Mouse (Mus musculus) bone marrow macrophage, adult 2 months (primary cell): ENCODE measurements around the gene Ganab.

ENCODE experiments used
- CTCF ChIP-seq: IDR thresholded peaks from 2 replicates; pipeline ENCODE4 v1.5.1; 2012; ENCODE audit warnings: low read depth, mild to moderate bottlenecking, low read length, moderate library complexity
- POLR2A ChIP-seq: IDR thresholded peaks from 2 replicates; pipeline ENCODE4 v1.6.1; 2012; ENCODE audit warnings: mild to moderate bottlenecking, low read depth, low read length, borderline replicate concordance

DNA sequence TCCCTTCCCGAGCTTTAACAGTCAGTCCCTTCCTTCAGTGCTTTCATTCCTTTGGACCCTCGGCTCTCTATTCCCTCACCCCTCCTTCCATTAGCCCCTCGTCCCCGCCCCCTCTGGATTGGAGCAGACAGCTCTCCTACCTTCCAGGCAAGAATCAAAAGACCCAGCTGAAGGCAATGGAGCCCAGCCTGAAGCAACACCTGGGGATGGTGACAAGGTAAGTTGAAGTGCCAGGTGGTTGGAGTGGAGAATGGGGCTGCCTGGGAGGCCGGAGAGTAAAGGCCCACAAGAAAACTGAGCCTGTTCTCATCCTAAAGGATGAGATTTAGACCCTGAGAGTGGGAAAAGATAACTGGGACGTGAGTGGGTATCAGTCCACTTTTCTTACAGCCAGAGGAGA, 10.7 kb downstream of the Ganab start:
- TF ChIP-seq CTCF (no peak), POLR2A (no peak)
